Mouse (Mus musculus) right cerebral cortex, adult 18-20 months (tissue): ENCODE data around the gene Ttf1.

Experiments
- DNase-seq: peaks from one replicate; pipeline ENCODE4 v3.0.0; 2022; ENCODE audit warnings: mixed read lengths

Ttf1 gene

GRCm38 (mm10) chr2:29060135-29060597 lies at the start of gene Ttf1:
Ttf1 (plus strand) TSS chr2:29060262.
- peak; percentile 94 for DNase-seq

- no peak for DNase-seq
These were observed 47.5 kb upstream of the Ttf1 start for GRCm38 (mm10) chr2:29012523-29012922.

GRCm38 (mm10) chr2:29016599-29017587 lies 43.2 kb upstream of the Ttf1 start:
- no peak for DNase-seq

- DNase-seq = no peak
These were observed 41.4 kb upstream of the Ttf1 start for GRCm38 (mm10) chr2:29018680-29019079.

- DNase-seq = no peak
These were observed 39.0 kb upstream of the Ttf1 start for GRCm38 (mm10) chr2:29021025-29021424.

GRCm38 (mm10) chr2:29023001-29023400 lies 37.1 kb upstream of the Ttf1 start:
- DNase-seq = no peak

GRCm38 (mm10) chr2:29025284-29025683 lies 34.8 kb upstream of the Ttf1 start:
- peak; percentile 79 for DNase-seq

GRCm38 (mm10) chr2:29030048-29030734 lies 29.9 kb upstream of the Ttf1 start:
- DNase-seq = no peak

GRCm38 (mm10) chr2:29031951-29032350 lies 28.1 kb upstream of the Ttf1 start:
- no peak for DNase-seq

- DNase-seq = no peak
These were observed 25.3 kb upstream of the Ttf1 start for GRCm38 (mm10) chr2:29034542-29035475.

- no peak for DNase-seq
These were observed 24.4 kb upstream of the Ttf1 start for GRCm38 (mm10) chr2:29035698-29036097.

- DNase-seq = no peak
These were observed 20.3 kb upstream of the Ttf1 start for GRCm38 (mm10) chr2:29039741-29040140.

GRCm38 (mm10) chr2:29040594-29041476 lies 19.2 kb upstream of the Ttf1 start:
- DNase-seq = no peak

GRCm38 (mm10) chr2:29041477-29041768 lies 18.6 kb upstream of the Ttf1 start:
- DNase-seq = no peak

GRCm38 (mm10) chr2:29042124-29042523 lies 17.9 kb upstream of the Ttf1 start:
- DNase-seq = no peak

- DNase-seq = no peak
These were observed 13.9 kb upstream of the Ttf1 start for GRCm38 (mm10) chr2:29046151-29046550.

GRCm38 (mm10) chr2:29051932-29052331 lies 8.1 kb upstream of the Ttf1 start:
- DNase-seq = no peak

GRCm38 (mm10) chr2:29052943-29053454 lies 7.1 kb upstream of the Ttf1 start:
- DNase-seq = peak; percentile 27

- DNase-seq = peak; percentile 49
These were observed 6.1 kb upstream of the Ttf1 start for GRCm38 (mm10) chr2:29053802-29054544.

- no peak for DNase-seq
These were observed 5.5 kb upstream of the Ttf1 start for GRCm38 (mm10) chr2:29054545-29054935.

- peak; percentile 43 for DNase-seq
These were observed 5.1 kb upstream of the Ttf1 start, which contains the start of gene Cfap77 for GRCm38 (mm10) chr2:29054991-29055390. Cfap77 (minus strand) TSS chr2:29055066.
